Mouse (Mus musculus) megakaryocyte, embryonic 14.5 days (primary cell): ENCODE results near the gene Sema5a. TPM values are rescaled to one million over a fixed set of nuclear protein-coding genes. Genes with fewer than 3 reads are reported as not detected.

Experiments used
- H3K27me3 ChIP-seq: replicated peaks from 2 replicates; pipeline ENCODE3; 2012; ENCODE audit warnings: inconsistent platforms
- H3K36me3 ChIP-seq: replicated peaks from 2 replicates; pipeline ENCODE3; 2012; ENCODE audit warnings: low read length, inconsistent platforms, mixed read lengths
- H3K4me1 ChIP-seq: 2 replicates; pipeline ENCODE4 v1.6.1; 2012; ENCODE audit warnings: inconsistent platforms
- H3K4me3 ChIP-seq: replicated peaks from 2 replicates; pipeline ENCODE3; 2012; ENCODE audit warnings: moderate library complexity, mild to moderate bottlenecking, inconsistent platforms
- H3K9me3 ChIP-seq: 2 replicates; pipeline ENCODE4 v1.6.1; 2012; ENCODE audit warnings: inconsistent platforms
- FLI1 ChIP-seq: IDR thresholded peaks from 2 replicates; pipeline ENCODE4 v1.6.1; 2012; ENCODE audit warnings: low read length, inconsistent platforms, mixed read lengths
- GATA1 ChIP-seq: IDR thresholded peaks from 3 replicates; pipeline ENCODE4 v1.6.1; 2012; ENCODE audit warnings: mixed read lengths, low read length, inconsistent platforms, borderline replicate concordance
- polyA plus RNA-seq: library from polyadenylated mRNA; stranded (reverse); fragments of >175 nt; gene quantifications from 2 replicates; pipeline ENCODE4 v1.2.3, GENCODE M21; 2012; ENCODE audit warnings: low replicate concordance; ENCODE audit not compliant: insufficient read depth

The Sema5a gene
- polyA plus RNA-seq, 1 experiment, result not detected

DNA sequence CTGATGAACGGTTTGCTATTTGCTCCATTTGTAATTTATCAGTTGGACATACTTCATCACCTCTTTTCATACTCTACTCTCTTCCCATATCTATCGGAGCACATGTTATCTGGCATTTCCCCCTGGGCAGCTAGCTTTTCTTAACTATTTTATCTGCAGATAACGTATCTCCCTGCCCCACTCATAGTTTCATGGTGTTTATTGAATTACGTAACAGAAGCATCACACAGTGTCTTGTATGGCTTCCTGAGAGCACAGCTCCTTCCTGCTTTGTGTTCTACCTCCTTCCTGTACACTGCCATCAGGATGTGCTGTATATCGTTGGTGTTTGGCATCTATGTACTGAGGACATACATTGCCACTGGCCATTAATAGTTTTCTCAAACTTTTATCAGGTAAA lies 98.9 kb downstream of the Sema5a start:
- no peaks in the 10 kb centered on the region for H3K4me1 ChIP-seq
- no peak overlapping the region for H3K4me3 ChIP-seq
- no peaks in the 10 kb centered on the region for H3K27me3 ChIP-seq
- H3K36me3 ChIP-seq, result no peaks in the 10 kb centered on the region
- TF ChIP-seq FLI1, result no peak
- no peak for TF ChIP-seq GATA1
- H3K9me3 ChIP-seq, result peaks cover 11% of the 10 kb centered on the region; the same call in 1 of the 2 replicates

DNA sequence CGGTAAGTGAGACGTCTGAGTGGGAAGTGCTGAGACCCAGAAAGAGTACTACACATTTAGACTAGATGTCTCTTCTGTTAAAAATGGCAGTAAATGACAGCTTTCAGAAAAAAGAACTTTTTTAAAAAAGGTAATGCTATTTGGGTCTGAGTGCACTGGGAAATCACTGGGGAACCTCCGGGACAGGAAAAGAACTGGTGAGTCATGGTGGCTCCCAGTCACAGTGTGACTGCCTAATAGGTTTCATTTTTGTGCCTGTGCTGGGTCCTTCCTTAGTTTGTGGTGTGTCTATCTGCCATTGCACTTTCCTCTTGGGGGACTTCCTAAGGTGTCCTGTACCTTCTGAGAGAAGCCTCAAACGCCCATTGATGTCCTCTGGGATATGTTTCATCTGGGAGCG lies 102.7 kb downstream of the Sema5a start:
- TF ChIP-seq FLI1, result no peak
- no peak for TF ChIP-seq GATA1
- no peaks in the 10 kb centered on the region for H3K27me3 ChIP-seq
- H3K4me1 ChIP-seq, result no peaks in the 10 kb centered on the region
- peaks cover 11% of the 10 kb centered on the region; the same call in 1 of the 2 replicates for H3K9me3 ChIP-seq
- no peaks in the 10 kb centered on the region for H3K36me3 ChIP-seq
- H3K4me3 ChIP-seq, result no peak overlapping the region

DNA sequence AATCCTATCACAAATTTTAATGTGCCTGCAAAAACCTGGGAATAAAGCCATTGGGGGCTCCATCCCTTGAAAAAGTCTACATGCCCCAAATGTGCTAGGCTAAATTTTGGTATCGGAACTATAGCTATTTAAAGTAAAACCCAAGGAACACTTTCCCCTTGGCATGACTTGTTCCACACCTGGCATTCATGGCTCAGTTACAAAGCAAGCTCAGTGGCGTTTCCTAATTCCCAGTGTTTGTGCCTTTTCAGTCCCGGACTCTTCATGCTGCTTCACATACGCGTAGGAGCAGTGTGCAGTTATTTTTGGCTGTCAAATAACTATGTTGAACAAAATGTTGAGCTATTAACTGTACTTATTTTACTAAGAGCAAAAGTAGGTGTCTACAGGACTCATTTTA lies 104.7 kb downstream of the Sema5a start:
- Histone ChIP-seq H3K4me3 (no peak overlapping the region), H3K27me3 (no peaks in the 10 kb centered on the region), H3K4me1 (no peaks in the 10 kb centered on the region), H3K36me3 (no peaks in the 10 kb centered on the region), H3K9me3 (peaks cover 11% of the 10 kb centered on the region; the same call in 1 of the 2 replicates)
- TF ChIP-seq FLI1 (no peak), GATA1 (no peak)

DNA sequence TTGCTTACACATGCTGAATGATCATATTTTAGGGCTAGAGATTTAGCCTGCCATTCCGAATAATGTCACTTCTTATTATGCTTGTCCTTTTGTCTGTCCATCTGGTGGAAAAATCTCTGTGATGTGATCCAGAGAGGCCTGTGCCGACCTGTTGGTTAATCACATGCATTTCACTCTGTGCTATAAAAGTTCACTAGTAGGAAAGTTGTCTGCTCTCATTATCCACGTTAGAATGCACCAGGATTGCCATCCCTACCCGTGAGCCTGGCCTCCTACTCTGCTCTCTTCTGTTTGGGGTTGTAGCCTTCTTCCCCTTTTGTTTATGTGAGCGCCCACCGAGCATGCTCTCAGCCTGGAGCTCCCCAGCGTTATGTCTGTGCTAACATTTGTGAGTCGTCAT lies 108.4 kb downstream of the Sema5a start:
- Histone ChIP-seq H3K9me3 (0 out of 2 replicates have a peak, but pooled peaks cover 2% of the 10 kb centered on the region), H3K4me1 (no peaks in the 10 kb centered on the region), H3K4me3 (no peak overlapping the region), H3K36me3 (no peaks in the 10 kb centered on the region), H3K27me3 (no peaks in the 10 kb centered on the region)
- TF ChIP-seq FLI1 (no peak), GATA1 (no peak)

DNA sequence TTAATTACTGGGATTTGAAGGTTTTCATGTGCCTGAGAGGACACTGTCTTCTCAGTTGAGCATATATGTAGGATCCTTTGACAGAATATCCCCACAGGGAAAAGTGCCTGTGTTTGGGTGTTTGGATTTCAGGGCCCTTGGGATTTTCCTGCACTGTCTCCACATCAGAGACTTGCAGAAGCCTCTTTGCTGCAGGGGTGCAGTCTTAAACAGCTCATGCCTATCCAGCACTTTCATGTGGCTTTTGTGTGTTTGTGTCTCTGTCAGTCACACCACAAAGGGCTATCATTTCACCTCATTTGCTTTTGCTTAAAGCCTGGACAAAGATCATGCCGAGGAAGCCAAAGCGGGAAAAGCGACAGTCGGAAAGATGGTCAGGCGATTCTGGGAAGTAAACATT lies 108.9 kb downstream of the Sema5a start:
- 0 out of 2 replicates have a peak, but pooled peaks cover 2% of the 10 kb centered on the region for H3K9me3 ChIP-seq
- no peaks in the 10 kb centered on the region for H3K27me3 ChIP-seq
- no peak overlapping the region for H3K4me3 ChIP-seq
- TF ChIP-seq FLI1 (no peak), GATA1 (no peak)
- H3K4me1 ChIP-seq, result no peaks in the 10 kb centered on the region
- no peaks in the 10 kb centered on the region for H3K36me3 ChIP-seq

DNA sequence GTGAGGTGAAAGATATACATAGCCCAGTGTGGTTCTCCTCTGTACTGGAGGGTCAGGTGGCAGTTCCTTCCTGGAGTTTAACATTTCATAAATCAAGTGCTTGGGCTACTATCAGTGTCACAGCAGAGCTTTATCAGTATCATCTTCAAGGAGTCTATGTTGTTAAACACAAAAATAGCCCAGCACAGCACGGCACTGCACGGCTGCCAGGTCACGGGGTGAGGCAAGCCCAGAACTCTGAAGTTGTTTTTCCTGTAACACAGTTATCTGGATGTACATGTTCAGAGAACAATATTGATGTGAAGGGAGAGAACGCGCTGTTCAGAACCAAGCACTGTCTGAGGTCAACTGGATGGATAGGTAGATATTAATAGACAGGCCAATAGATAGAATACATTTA lies 112.2 kb downstream of the Sema5a start:
- no peaks in the 10 kb centered on the region for H3K36me3 ChIP-seq
- H3K27me3 ChIP-seq, result no peaks in the 10 kb centered on the region
- H3K9me3 ChIP-seq, result 0 out of 2 replicates have a peak, but pooled peaks cover 2% of the 10 kb centered on the region
- H3K4me1 ChIP-seq, result no peaks in the 10 kb centered on the region
- TF ChIP-seq GATA1 (no peak), FLI1 (no peak)
- H3K4me3 ChIP-seq, result no peak overlapping the region

DNA sequence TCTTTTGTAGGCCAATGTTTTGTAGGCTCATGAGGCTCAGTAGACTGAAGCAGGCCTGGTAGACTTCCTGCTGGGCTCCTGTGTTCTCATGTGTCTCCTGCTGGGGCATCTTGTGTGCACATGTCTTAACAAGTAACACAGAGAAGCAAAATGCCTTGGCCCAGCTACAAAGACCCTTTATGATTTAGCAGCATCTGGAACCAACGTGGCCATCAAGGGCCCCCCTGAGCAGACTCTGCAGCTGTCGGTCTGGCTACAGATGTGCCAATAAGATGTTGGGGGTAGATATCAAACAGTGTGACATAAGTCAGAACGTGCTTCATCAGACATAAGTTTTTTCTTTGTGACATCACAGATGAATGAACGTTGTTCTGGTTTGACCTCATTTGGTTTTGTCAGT lies 123.2 kb downstream of the Sema5a start:
- H3K27me3 ChIP-seq, result no peaks in the 10 kb centered on the region
- no peaks in the 10 kb centered on the region for H3K4me1 ChIP-seq
- H3K36me3 ChIP-seq, result no peaks in the 10 kb centered on the region
- TF ChIP-seq GATA1, result no peak
- no peak for TF ChIP-seq FLI1
- no peaks in the 10 kb centered on the region for H3K9me3 ChIP-seq
- H3K4me3 ChIP-seq, result no peak overlapping the region

DNA sequence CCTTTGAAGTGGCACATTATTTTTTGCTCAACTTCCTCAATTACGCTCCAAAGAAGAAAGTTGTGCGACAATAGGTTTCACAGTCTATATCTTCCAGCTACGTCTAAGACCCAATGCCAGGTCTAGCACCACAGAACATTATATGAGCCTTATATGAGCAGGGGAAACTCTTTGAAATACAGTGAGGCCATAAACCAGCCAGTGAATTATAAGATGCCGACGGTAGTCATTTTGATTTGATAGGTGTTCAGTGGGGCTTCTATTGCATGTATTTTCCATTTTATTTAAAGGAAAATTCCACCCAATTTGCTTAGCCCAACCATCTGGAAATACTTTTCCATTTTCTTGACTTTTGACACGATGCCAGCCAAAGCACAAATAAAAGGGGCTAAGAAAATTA lies 126.3 kb downstream of the Sema5a start:
- no peak overlapping the region for H3K4me3 ChIP-seq
- H3K4me1 ChIP-seq, result no peaks in the 10 kb centered on the region
- no peaks in the 10 kb centered on the region for H3K36me3 ChIP-seq
- H3K9me3 ChIP-seq, result no peaks in the 10 kb centered on the region
- TF ChIP-seq GATA1 (no peak), FLI1 (no peak)
- no peaks in the 10 kb centered on the region for H3K27me3 ChIP-seq

DNA sequence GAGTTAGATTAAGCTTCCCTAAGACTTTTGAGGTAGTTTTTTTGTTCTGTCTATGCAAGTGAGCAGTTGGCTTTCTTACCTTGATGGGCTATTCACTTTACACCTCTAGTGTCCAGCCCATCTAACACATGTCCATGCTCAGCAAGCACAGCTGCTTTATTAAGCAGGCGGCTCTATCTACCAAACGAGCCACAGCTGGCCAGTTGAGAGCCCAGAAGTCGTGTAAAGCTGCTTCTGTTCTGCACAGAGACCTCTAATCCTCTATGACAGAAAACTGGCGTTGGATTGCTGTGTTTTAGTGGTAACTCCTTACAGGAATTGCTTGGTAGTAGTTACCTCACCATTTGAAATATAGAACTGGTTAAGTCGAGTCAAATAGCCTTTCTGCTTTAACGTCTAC lies 126.8 kb downstream of the Sema5a start:
- no peak for TF ChIP-seq FLI1
- no peak for TF ChIP-seq GATA1
- no peaks in the 10 kb centered on the region for H3K27me3 ChIP-seq
- H3K4me3 ChIP-seq, result no peak overlapping the region
- no peaks in the 10 kb centered on the region for H3K36me3 ChIP-seq
- H3K4me1 ChIP-seq, result no peaks in the 10 kb centered on the region
- H3K9me3 ChIP-seq, result no peaks in the 10 kb centered on the region

DNA sequence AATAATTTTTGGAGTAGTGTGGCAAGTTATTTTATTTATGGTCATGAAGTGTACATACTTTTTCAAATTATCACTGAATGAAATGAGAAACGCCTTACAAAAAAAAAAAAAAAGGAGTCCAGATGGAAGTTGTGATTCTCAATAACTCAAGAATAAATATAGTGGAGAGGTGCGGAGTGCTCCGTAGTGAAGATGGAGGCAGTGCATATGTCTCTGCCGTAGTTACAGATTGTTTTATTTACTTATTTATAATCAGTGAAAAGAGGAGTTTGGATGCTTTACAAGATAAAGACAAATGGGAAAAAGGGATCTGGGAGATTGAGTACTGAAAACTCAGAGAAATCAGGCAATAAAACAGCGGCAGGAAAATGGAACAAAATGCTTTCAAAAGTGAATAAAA lies 131.7 kb downstream of the Sema5a start:
- no peak for TF ChIP-seq FLI1
- TF ChIP-seq GATA1, result no peak
- H3K27me3 ChIP-seq, result no peaks in the 10 kb centered on the region
- no peaks in the 10 kb centered on the region for H3K9me3 ChIP-seq
- no peaks in the 10 kb centered on the region for H3K36me3 ChIP-seq
- no peak overlapping the region for H3K4me3 ChIP-seq
- H3K4me1 ChIP-seq, result no peaks in the 10 kb centered on the region

DNA sequence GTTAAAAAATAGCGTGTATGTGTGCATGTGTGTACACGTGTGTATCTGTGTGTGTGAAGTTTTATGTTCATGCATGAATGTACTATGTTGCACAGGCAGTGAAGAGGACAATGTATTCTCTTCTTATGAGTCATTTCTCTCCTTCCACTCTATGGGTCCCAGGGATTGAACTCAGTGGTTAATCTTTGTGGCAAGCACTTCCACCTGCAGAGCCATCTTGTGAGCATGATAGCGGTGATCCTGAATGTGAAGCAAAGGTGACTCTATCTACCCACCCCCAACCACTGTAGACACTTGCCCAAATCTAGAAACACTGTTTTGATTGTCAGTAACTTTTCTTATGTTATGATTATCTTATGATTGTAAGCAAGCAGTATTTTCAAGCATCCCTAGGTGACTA lies 133.2 kb downstream of the Sema5a start:
- H3K27me3 ChIP-seq, result no peaks in the 10 kb centered on the region
- no peaks in the 10 kb centered on the region for H3K9me3 ChIP-seq
- H3K4me3 ChIP-seq, result no peak overlapping the region
- H3K36me3 ChIP-seq, result no peaks in the 10 kb centered on the region
- H3K4me1 ChIP-seq, result no peaks in the 10 kb centered on the region
- TF ChIP-seq GATA1 (no peak), FLI1 (no peak)
